7 mouse cellular contexts compared by ENCODE assay signal in the genomic region with DNA sequence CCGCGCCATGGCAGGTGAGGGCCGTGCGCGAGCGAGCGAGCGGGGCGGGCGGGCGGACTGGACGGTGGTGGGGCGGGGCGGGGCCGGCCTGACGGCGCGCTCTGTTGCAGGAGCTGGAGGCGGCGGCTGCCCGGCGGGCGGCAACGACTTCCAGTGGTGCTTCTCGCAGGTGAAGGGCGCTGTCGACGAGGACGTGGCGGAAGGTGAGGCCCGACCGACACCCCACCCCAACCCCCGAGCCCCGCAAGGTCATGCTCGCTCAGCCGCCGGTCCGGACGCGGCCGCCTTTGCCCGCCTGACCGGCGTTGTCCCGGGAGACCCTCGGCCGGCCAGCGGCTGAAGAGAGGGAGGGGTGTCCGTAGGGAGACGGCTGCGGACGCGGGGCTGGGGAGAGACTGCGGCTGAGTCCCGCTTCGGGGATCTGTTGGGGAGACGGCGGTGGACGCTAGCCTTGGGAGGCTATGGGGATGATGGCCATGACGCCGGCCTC. TPM values are rescaled to one million over a fixed set of nuclear protein-coding genes. Genes with fewer than 3 reads are reported as not detected.
A peak's percentile ranks its signal among the peaks of the same experiment; 100 is the strongest.
DNase-seq lines count a peak whose midpoint lies in the region; ATAC-seq and TF ChIP-seq lines count a peak whose summit lies in the region.

No protein-coding gene starts in this region.

- H3K4me1 ChIP-seq in bone marrow, adult 2 months (ENCODE audit: control insufficient read depth, insufficient read depth, low read length): peaks cover 5% of the 10 kb centered on the region
- H3K4me1 ChIP-seq in forebrain, embryonic 11.5 days (replicated peaks; ENCODE audit: control insufficient read depth, insufficient read depth, low read length): peaks cover 14% of the 10 kb centered on the region
- peaks cover 20% of the 10 kb centered on the region for H3K4me1 ChIP-seq in limb, embryonic 14.5 days (ENCODE audit: control insufficient read depth, insufficient read depth, low read length)

- peak; percentile 23 to 68 for DNase-seq in lung, adult 18-20 months
- DNase-seq in lung, postnatal 10 days: no peak
- peak; percentile 72 for DNase-seq in forebrain, embryonic 11.5 days (ENCODE audit: low spot score)
- DNase-seq in limb, embryonic 14.5 days (ENCODE audit: low spot score): no peak
- no peak for DNase-seq in c-Kit-positive CD71-positive TER-119-positive erythroid progenitor cells, embryonic 14.5 days (ENCODE audit: low spot score)

- H3K27me3 ChIP-seq in forebrain, embryonic 11.5 days (ENCODE audit: control insufficient read depth, insufficient read depth, low read length): no peaks in the 10 kb centered on the region
- no peaks in the 10 kb centered on the region for H3K27me3 ChIP-seq in limb, embryonic 14.5 days (ENCODE audit: control insufficient read depth, insufficient read depth, low read length)
- no peaks in the 10 kb centered on the region for H3K27me3 ChIP-seq in myocyte (ENCODE audit: control insufficient read depth, insufficient read depth, insufficient read length)

- peak overlapping the region; percentile 93 for H3K9ac ChIP-seq in forebrain, embryonic 11.5 days (ENCODE audit: low read length)
- H3K9ac ChIP-seq in limb, embryonic 14.5 days (ENCODE audit: low read depth, low read length, severe bottlenecking): peak overlapping the region; percentile 91

- H3K9me3 ChIP-seq in forebrain, embryonic 11.5 days (ENCODE audit: control insufficient read depth, low read length): no peaks in the 10 kb centered on the region
- H3K9me3 ChIP-seq in limb, embryonic 14.5 days (ENCODE audit: control insufficient read depth, low read length): no peaks in the 10 kb centered on the region

- TF ChIP-seq POLR2A in bone marrow, adult 2 months (IDR thresholded peaks at IDR 0.05; ENCODE audit: borderline replicate concordance, control insufficient read depth, low read depth, low read length): no peak
- no peak for TF ChIP-seq POLR2A in limb, embryonic 14.5 days (IDR thresholded peaks at IDR 0.05; ENCODE audit: borderline replicate concordance, extremely low read depth, insufficient read depth, insufficient read length)
- no peak for TF ChIP-seq POLR2A in myocyte (IDR thresholded peaks at IDR 0.05; ENCODE audit: insufficient read length, low read depth)

- H3K79me2 ChIP-seq in myocyte (ENCODE audit: control insufficient read depth, insufficient read depth): peaks cover 52% of the 10 kb centered on the region

- peak overlapping the region; percentile 85 for H3K4me3 ChIP-seq in bone marrow, adult 2 months (replicated peaks; ENCODE audit: control insufficient read depth, low read depth, low read length)
- peak overlapping the region; percentile 99 for H3K4me3 ChIP-seq in forebrain, embryonic 11.5 days (ENCODE audit: low read depth, low read length)
- peak overlapping the region; percentile 97 for H3K4me3 ChIP-seq in limb, embryonic 14.5 days (replicated peaks; ENCODE audit: low read length)
- peak overlapping the region; percentile 65 for H3K4me3 ChIP-seq in myocyte

- H3ac ChIP-seq in myocyte (ENCODE audit: control insufficient read depth, insufficient read length): peak overlapping the region; percentile 89

- whole genome bisulfite sequencing in bone marrow, adult 2 months: 1% methylated on average over 61 of the region's 61 CpGs
- WGBS in forebrain, embryonic 11.5 days: under 1% methylated on average over 42 of the region's 61 CpGs
- WGBS in limb, embryonic 14.5 days: 1% methylated on average over 21 of the region's 61 CpGs

- ATAC-seq in forebrain, embryonic 11.5 days (replicated peaks; ENCODE audit: low FRiP score): peak; percentile 87
- peak; percentile 83 for ATAC-seq in limb, embryonic 14.5 days (ENCODE audit: low FRiP score, low read depth)

- no peak for TF ChIP-seq CTCF in bone marrow, adult 2 months (IDR thresholded peaks at IDR 0.05; ENCODE audit: control insufficient read depth, insufficient read depth, low read length)

- H3K27ac ChIP-seq in bone marrow, adult 2 months (ENCODE audit: control insufficient read depth, insufficient read depth, low read depth, low read length, poor library complexity): peak overlapping the region; percentile 98
- H3K27ac ChIP-seq in forebrain, embryonic 11.5 days (ENCODE audit: low read depth, low read length): peak overlapping the region; percentile 86
- peak overlapping the region; percentile 87 for H3K27ac ChIP-seq in limb, embryonic 14.5 days (replicated peaks; ENCODE audit: low read depth, low read length)

- H3K4me2 ChIP-seq in forebrain, embryonic 11.5 days (ENCODE audit: low read depth, low read length, severe bottlenecking): peak overlapping the region; percentile 84
- peak overlapping the region; percentile 85 for H3K4me2 ChIP-seq in limb, embryonic 14.5 days (replicated peaks; ENCODE audit: low read depth, low read length, severe bottlenecking)
- peak overlapping the region; percentile 91 for H3K4me2 ChIP-seq in myocyte (ENCODE audit: low read depth)

- H3K36me3 ChIP-seq in forebrain, embryonic 11.5 days (ENCODE audit: control insufficient read depth, insufficient read depth, low read length): no peaks in the 10 kb centered on the region
- peaks cover 11% of the 10 kb centered on the region; the same call in 1 of the 2 replicates for H3K36me3 ChIP-seq in limb, embryonic 14.5 days (ENCODE audit: control insufficient read depth, insufficient read depth, low read length)
- peaks cover 5% of the 10 kb centered on the region for H3K36me3 ChIP-seq in myocyte (ENCODE audit: control insufficient read depth, insufficient read depth)

TF ChIP-seq in myocyte, 11 proteins besides CTCF, POLR2A, EP300 and RAD21:
- TF ChIP-seq REST (IDR thresholded peaks at IDR 0.05; ENCODE audit: insufficient read depth, insufficient read length) (no peak), CEBPB (IDR thresholded peaks at IDR 0.05; ENCODE audit: insufficient read depth, poor library complexity, severe bottlenecking) (no peak), MYOG (IDR thresholded peaks at IDR 0.05; ENCODE audit: control insufficient read depth in 1 of 3, insufficient read depth in 1 of 3, insufficient read length in 2 of 3, low read depth in 2 of 3) (no peak), MYOD1 (IDR thresholded peaks at IDR 0.05; ENCODE audit: control insufficient read depth in 1 of 3, insufficient read length in 2 of 3, low read depth in 2 of 3) (no peak), TCF12 (IDR thresholded peaks at IDR 0.05; ENCODE audit: insufficient read depth, poor library complexity, severe bottlenecking) (no peak)

RNA-seq across cellular contexts. Expression of a gene that starts 0.5 kb away (rescaled TPM):
- polyA plus RNA-seq in bone marrow, adult 2 months (2011; ENCODE audit: insufficient read depth, insufficient read length, low replicate concordance, missing spikeins): 14.6 and 53.5 TPM in 2 replicates
- polyA plus RNA-seq in forebrain, embryonic 11.5 days (2014; fragmentation: Nextera tagmentation; extraction: Ambion mirVana): 13.0 and 14.7 TPM in 2 replicates
- polyA plus RNA-seq in limb, embryonic 14.5 days (2012; rRNA removed): 39.4 and 57.2 TPM in 2 replicates
- polyA plus RNA-seq in limb, embryonic 14.5 days (2014; fragmentation: Nextera tagmentation; extraction: Ambion mirVana): 11.4 and 14.3 TPM in 2 replicates
- 6.2 TPM for polyA plus RNA-seq in myocyte (2012; fragmentation: generic; extraction: Trizol)

RNA-seq across cellular contexts. Expression of a gene that starts 0.7 kb away (rescaled TPM):
- polyA plus RNA-seq in bone marrow, adult 2 months (2011; ENCODE audit: insufficient read depth, insufficient read length, low replicate concordance, missing spikeins): 21.7 and 47.0 TPM in 2 replicates
- polyA plus RNA-seq in forebrain, embryonic 11.5 days (2014; fragmentation: Nextera tagmentation; extraction: Ambion mirVana): 72.9 and 73.9 TPM in 2 replicates
- polyA plus RNA-seq in limb, embryonic 14.5 days (2012; rRNA removed): 43.8 and 48.7 TPM in 2 replicates
- 40.9 and 44.8 TPM in 2 replicates for polyA plus RNA-seq in limb, embryonic 14.5 days (2014; fragmentation: Nextera tagmentation; extraction: Ambion mirVana)
- 23.0 TPM for polyA plus RNA-seq in myocyte (2012; fragmentation: generic; extraction: Trizol)

Comparison
In these comparisons a context has a peak if more than half of its experiments do, and no peak if none do; other contexts are left out.
1. DNase-seq: peak in lung, adult 18-20 months (2 of 2) and forebrain, embryonic 11.5 days (single experiment); none in lung, postnatal 10 days (single experiment), limb, embryonic 14.5 days (single experiment) and c-Kit-positive CD71-positive TER-119-positive erythroid progenitor cells, embryonic 14.5 days (single experiment).
2. Peak in every context shown above with its lines, with median percentiles within 50 percentile points of each other: H3K27ac ChIP-seq, H3K4me3 ChIP-seq and H3K4me2 ChIP-seq.